Mouse (Mus musculus) heart, adult 2 months (tissue): ENCODE results near the gene Tubb4a. TPM values are rescaled to one million over a fixed set of nuclear protein-coding genes. Genes with fewer than 3 reads are reported as not detected.
"Not testable (repeated sequence)": the region's sequence is repeated elsewhere in the genome, so short reads cannot be mapped to it uniquely, and the experiment has no call there.

Source experiments
- DNase-seq, 2 experiments: peaks; one replicate each; pipeline ENCODE4 v3.0.0; 2021
- H3K27ac ChIP-seq: fragments of 200-600 bp; 2 replicates; pipeline ENCODE4 v1.8.1; 2022
- H3K27me3 ChIP-seq: fragments of 200-500 bp; 2 replicates; pipeline ENCODE4 v1.6.1; 2012; ENCODE audit warnings: mild to moderate bottlenecking, low read length, inconsistent platforms, mixed read lengths; ENCODE audit not compliant: control insufficient read depth, insufficient read depth
- H3K36me3 ChIP-seq: fragments of 200-500 bp; 2 replicates; pipeline ENCODE4 v1.6.1; 2012; ENCODE audit warnings: low read length, inconsistent platforms; ENCODE audit not compliant: control insufficient read depth, insufficient read depth
- H3K4me1 ChIP-seq: fragments of 200-500 bp; 2 replicates; pipeline ENCODE4 v1.6.1; 2011; ENCODE audit warnings: low read length; ENCODE audit not compliant: control insufficient read depth, insufficient read depth
- H3K4me3 ChIP-seq: fragments of 200-600 bp; 2 replicates; pipeline ENCODE4 v1.8.1; 2022
- H3K79me2 ChIP-seq: fragments of 200-500 bp; replicated peaks from 2 replicates; pipeline ENCODE4 v1.6.1; 2012; ENCODE audit warnings: mild to moderate bottlenecking, inconsistent platforms, low read length, moderate library complexity, mixed read lengths; ENCODE audit not compliant: control insufficient read depth, insufficient read depth
- H3K9ac ChIP-seq: fragments of 200-500 bp; 2 replicates; pipeline ENCODE4 v1.6.1; 2012; ENCODE audit warnings: low read depth, mild to moderate bottlenecking, control low read depth, inconsistent platforms, low read length, mixed read lengths
- CTCF ChIP-seq: fragments of 200-600 bp; IDR thresholded peaks from 2 replicates; pipeline ENCODE4 v1.8.1; 2022; ENCODE audit warnings: antibody characterized with exemption, mild to moderate bottlenecking, moderate library complexity
- EP300 ChIP-seq: fragments of 200-500 bp; IDR thresholded peaks from 2 replicates; pipeline ENCODE4 v1.6.1; 2011; ENCODE audit warnings: low read depth, low read length, control low read depth; ENCODE audit not compliant: insufficient read depth
- POLR2A ChIP-seq: fragments of 200-500 bp; IDR thresholded peaks from 2 replicates; pipeline ENCODE4 v1.6.1; 2011; ENCODE audit warnings: mild to moderate bottlenecking, low read depth, low read length, control low read depth; ENCODE audit not compliant: insufficient read depth
- WGBS: fragments of 180-500 bp; shearing (Covaris S2); methylation state at CpG from one replicate; pipeline ENCODE4 v1.1.7; 2018; 5-methylcytosine and 5-hydroxymethylcytosine counted together
- intact Hi-C: fragments of 180-260 bp; cut with DNase I; formaldehyde crosslinking; loops from one replicate; pipeline ENCODE4 v1.15.1; 2025
- long read RNA-seq: library from polyadenylated mRNA; stranded (forward); transcript quantifications from one replicate; pipeline ENCODE4 v2.0.0, GENCODE M21; 2021
- polyA plus RNA-seq: library from polyadenylated mRNA; depleted of rRNA; stranded (reverse); fragments of >200 nt; gene quantifications from 2 replicates; pipeline ENCODE4 v1.2.3, GENCODE M21; 2012; rRNA removed
- total RNA-seq, 2 experiments: library from RNA; stranded (reverse); gene quantifications; 2 replicates each; pipeline ENCODE4 v1.2.3; 2021

Gene Tubb4a
- total RNA-seq (1 to 10 TPM; 1.5 to 2.7 TPM), polyA plus RNA-seq (4.0 and 6.1 TPM in 2 replicates)
- long read RNA-seq, partial matches to known transcripts, result 0 of 3 reads
- long read RNA-seq, other reads (novel, unspliced or antisense), result 0 of 3 reads

DNA sequence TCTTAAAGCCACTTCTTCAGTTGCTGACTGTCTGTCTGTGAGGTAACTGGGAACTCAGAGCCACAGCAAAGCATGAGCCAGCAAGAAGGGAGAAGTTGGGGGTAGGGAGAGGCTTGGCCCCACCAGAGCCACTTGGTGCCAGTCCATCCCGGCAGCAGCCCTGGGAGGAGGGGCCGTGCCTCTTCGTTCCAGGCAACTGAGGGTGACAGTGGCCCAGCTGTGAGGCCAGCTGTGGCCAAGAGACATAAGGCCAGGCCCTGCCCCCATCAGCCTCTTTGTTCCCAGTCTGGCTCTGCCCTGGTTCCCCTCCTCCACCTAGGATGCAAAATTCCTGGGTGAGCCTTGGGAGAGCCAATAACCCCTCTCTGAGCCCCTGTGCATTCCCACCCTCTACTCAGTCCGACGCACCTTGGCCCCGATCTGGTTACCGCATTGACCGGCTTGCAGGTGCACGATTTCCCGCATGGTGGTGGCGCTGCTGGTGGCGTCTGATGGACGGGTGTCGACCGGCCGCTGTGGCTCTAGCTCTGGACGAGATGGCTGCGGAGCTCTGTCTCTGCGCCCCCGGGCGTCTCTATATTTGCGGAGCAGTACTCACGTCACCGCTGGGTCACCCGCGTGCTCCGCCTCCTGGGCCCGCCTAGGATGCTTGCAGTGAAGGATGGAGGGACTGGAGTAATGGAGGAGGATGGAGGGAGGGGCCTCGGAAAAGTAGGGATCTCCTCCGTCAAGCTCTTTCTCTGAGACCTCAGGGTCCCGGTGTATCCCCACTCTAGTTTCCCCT, at the start of gene Tubb4a:
Gene Tubb4a (minus strand): TSS at position 734 of the 784 bp plus-strand sequence.
- Histone ChIP-seq H3K4me3 (peak within 1 kb of the TSS; percentile 27; the same call in 1 of the 2 replicates), H3K4me1 (no peaks in the 10 kb centered on the region), H3K27me3 (no peaks in the 10 kb centered on the region; the same call in 1 of the 2 replicates), H3K27ac (no peak within 1 kb of the TSS), H3K36me3 (no peaks in the 10 kb centered on the region), H3K9ac (no peak within 1 kb of the TSS), H3K79me2 (no peaks in the 10 kb centered on the region)
- 4% methylated on average over 31 of the region's 31 CpGs for WGBS
- peak; percentile 45 to 58 for DNase-seq
- TF ChIP-seq POLR2A (peak; percentile 56), CTCF (no peak)
- intact Hi-C loops, result no loop called here

DNA sequence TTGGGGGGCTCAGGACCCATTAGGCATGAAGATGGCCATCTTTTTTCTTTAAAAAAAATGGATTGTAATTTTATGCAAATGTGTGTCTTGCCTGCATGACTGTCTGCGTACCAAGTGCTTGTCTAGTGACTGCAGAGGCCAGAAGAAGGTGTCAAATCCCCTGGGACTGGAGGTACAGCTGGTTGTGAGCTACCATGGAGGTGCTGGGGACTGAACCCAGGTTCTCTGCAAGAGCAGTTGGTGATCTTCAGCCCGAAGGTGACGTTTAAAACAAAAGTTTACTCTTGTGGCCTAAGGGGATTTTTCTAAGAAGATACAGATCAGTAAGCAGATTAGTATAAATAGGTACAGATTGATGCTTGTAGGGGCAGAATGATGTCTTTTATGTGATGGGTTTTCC, 48.1 kb upstream of the Tubb4a start:
- TF ChIP-seq POLR2A (no peak), CTCF (no peak), EP300 (no peak)
- Histone ChIP-seq H3K27me3 (peaks cover 1% of the 10 kb centered on the region; the same call in 1 of the 2 replicates), H3K4me3 (no peak overlapping the region), H3K36me3 (no peaks in the 10 kb centered on the region), H3K27ac (no peak overlapping the region), H3K79me2 (no peaks in the 10 kb centered on the region; the same call in 1 of the 2 replicates), H3K9ac (no peak overlapping the region), H3K4me1 (no peaks in the 10 kb centered on the region)
- intact Hi-C loops, result no loop called here
- no peak for DNase-seq
- WGBS, result 75% methylated on average over 3 of the region's 3 CpGs

DNA sequence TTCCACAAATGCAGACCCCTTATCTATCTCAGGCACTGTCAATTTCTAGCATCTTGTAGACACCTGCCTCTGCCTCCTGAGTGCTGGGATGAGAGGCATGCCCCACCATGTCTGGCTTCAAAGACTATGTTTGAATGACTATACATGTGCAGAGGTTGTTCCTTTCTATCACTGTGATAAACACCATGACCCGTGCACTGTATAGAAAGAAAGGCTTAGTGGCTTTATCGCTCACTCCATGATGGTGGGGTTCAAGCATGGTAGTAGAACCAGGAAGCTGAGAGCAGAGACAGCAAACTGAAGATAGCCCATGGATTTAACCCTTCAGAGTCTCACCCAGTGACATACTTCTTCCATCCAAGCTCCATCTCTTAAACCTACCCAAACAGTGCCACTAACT, 47.1 kb upstream of the Tubb4a start:
- DNase-seq, result no peak
- 58% methylated on average over 2 of the region's 2 CpGs for WGBS
- Histone ChIP-seq H3K9ac (no peak overlapping the region), H3K4me1 (no peaks in the 10 kb centered on the region), H3K36me3 (no peaks in the 10 kb centered on the region), H3K4me3 (no peak overlapping the region), H3K27me3 (peaks cover 1% of the 10 kb centered on the region; the same call in 1 of the 2 replicates), H3K79me2 (no peaks in the 10 kb centered on the region; the same call in 1 of the 2 replicates), H3K27ac (no peak overlapping the region)
- TF ChIP-seq EP300, result no peak
- TF ChIP-seq CTCF, result no peak
- no peak for TF ChIP-seq POLR2A
- intact Hi-C loops, result no loop called here

GRCm38 (mm10) chr17:57134021-57134420, 46.4 kb upstream of the Tubb4a start:
- H3K9ac ChIP-seq, H3K79me2 ChIP-seq, H3K27ac ChIP-seq, DNase-seq, intact Hi-C loops, H3K4me3 ChIP-seq, H3K36me3 ChIP-seq, H3K4me1 ChIP-seq, H3K27me3 ChIP-seq: not testable (repeated sequence)
- 14% methylated on average over 3 of the region's 3 CpGs for WGBS

DNA sequence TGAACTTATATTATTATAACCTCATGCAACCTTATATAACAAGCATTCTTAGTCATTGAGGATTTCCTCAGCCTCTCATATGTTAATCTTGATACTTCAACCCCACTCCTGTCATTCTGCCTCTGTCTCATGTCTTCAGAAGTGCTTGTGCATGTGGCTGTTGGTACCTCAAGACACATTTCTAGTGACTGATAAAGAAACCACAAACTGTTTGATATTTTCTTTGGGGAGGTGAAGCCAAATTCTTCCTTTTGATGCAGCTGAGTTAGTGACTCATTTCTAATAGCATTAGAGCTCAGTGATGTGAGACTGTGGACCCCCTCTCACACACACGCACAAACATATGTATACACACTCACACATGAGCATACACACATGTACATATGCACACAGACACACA, 44.2 kb upstream of the Tubb4a start:
- DNase-seq, result no peak
- no peaks in the 10 kb centered on the region for H3K4me1 ChIP-seq
- no peak overlapping the region for H3K27ac ChIP-seq
- intact Hi-C loops, result no loop called here
- no peaks in the 10 kb centered on the region for H3K36me3 ChIP-seq
- peaks cover 1% of the 10 kb centered on the region; the same call in 1 of the 2 replicates for H3K27me3 ChIP-seq
- WGBS, result 85% methylated on average over 1 of the region's 1 CpGs
- H3K79me2 ChIP-seq, result no peaks in the 10 kb centered on the region; the same call in 1 of the 2 replicates
- TF ChIP-seq EP300 (no peak), POLR2A (no peak), CTCF (no peak)
- H3K9ac ChIP-seq, result no peak overlapping the region
- H3K4me3 ChIP-seq, result no peak overlapping the region

- Histone ChIP-seq H3K4me1 (no peaks in the 10 kb centered on the region), H3K79me2 (no peaks in the 10 kb centered on the region), H3K27ac (no peak overlapping the region), H3K36me3 (no peaks in the 10 kb centered on the region), H3K4me3 (no peak overlapping the region), H3K9ac (no peak overlapping the region), H3K27me3 (no peaks in the 10 kb centered on the region)
- intact Hi-C loops, result no loop called here
- WGBS, result 45% methylated on average over 3 of the region's 3 CpGs
- no peak for TF ChIP-seq EP300
- no peak for TF ChIP-seq POLR2A
- no peak for DNase-seq
Measured at GRCm38 (mm10) chr17:57125853-57126622, 38.5 kb upstream of the Tubb4a start.
